Mouse (Mus musculus) cerebellum, adult 2 months (tissue): ENCODE measurements around the gene Ndel1.

ENCODE experiments used
- CTCF ChIP-seq: fragments of 200-500 bp; IDR thresholded peaks from 2 replicates; pipeline ENCODE4 v1.5.1; 2011; ENCODE audit warnings: low read depth, mild to moderate bottlenecking, control low read depth, low read length, moderate library complexity, borderline replicate concordance; ENCODE audit not compliant: insufficient read depth
- POLR2A ChIP-seq: fragments of 200-500 bp; IDR thresholded peaks from 2 replicates; pipeline ENCODE4 v1.6.1; 2011; ENCODE audit warnings: low read length, control low read depth, borderline replicate concordance; ENCODE audit not compliant: insufficient read depth

DNA sequence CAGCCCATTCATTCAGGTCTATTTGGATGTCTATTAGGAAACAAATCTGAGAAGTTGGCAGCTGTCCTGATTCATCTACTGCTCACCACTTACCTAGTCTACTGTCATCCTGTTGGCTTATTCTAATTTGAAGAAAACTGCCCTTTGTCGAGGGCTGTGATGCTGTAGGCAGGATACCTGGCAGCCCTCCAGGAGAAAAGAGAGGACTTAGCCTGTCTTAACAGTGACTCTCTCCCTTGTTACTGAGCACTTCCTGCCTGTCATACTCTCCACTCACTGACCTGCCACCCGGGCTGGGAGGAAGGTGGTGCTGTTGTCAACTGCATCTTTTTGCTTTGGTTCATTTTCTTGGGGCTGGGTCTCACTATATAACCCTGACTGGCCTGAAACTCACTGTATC lies 19.0 kb upstream of the Ndel1 start:
- no peak for TF ChIP-seq CTCF
- no peak for TF ChIP-seq POLR2A
